Mouse (Mus musculus): ENCODE results near the gene Znrd1as. TPM values are rescaled to one million over a fixed set of nuclear protein-coding genes. Genes with fewer than 3 reads are reported as not detected.

The Znrd1as gene
- total RNA-seq, 2 experiments from 2014 or later = 16.1 to 17.2 TPM

DNA sequence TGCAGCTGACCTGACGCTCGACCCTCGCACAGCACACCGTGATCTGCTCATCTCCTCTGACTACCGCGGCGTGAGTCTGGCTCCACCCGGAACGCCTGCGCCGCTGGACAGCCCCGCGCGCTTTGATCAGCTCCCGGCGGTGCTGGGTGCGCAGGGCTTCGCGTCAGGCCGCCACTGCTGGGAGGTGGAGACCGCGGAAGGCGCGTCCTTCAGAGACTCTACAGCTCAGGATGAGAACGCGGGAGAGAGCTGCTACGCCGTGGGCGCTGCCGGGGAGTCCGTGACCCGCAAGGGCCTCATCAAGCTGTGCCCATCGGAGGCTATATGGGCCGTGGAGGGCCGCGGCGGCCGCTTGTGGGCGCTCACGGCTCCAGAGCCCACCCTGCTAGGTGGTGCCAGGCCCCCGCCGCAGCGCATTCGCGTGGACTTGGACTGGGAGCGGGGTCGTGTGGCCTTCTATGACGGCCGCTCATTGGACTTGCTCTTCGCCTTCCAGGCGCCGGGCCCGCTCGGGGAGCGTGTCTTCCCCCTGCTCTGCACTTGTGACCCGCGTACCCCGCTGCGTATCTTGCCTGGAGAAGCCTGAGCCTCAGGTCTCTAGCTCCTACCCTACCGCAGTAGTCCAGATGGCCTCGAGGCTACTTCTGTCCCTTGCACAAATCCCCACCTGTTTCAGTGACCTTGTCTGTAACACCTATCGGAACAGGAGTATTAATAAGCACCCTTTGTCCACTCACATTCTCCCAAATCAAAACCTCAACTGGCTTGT, 11.2 kb upstream of the Znrd1as start:
- intact Hi-C loops (cut with DNase I) = no loop called here
- DNase-seq = peak; percentile 17 to 34

DNA sequence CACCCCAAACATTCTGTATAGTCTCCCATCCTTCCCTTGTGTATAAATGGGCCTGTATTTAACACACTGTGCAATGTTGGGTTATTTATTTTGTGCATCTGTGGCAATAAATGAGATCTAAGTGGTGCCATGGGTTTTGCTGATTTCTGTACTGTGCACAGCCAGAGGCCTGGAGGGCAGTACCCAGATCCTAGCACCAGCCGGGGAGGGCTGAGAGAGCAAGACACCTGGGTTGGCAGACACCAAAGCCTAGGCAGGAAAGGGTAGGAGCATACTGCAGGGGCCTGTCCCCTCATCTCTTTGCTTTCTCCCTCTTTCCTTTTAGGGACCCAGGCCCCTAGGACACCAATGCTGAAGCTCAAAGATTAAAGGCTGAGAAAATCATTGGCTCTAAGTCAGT, 10.1 kb upstream of the Znrd1as start:
- DNase-seq = no peak
- intact Hi-C loops (cut with DNase I) = no loop called here

DNA sequence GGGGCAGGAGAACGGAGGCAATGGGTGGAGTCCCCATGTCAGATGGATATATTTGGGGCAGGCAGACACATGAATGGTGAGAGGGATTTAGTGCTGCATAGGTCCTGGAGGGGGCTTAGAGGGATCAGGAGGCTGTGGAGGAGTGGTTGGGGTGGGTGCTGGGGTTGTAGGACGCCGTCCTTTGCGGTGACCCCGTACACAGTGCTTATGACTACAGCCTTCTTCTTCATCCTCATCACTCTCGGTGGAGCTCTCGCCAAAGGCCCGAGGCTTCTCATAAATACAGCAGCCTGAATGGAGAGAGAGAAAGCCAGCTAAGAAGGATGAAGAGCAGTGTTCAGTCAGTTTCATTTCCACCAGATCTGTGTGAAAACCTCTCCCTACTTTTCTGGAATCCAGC, 9.1 kb upstream of the Znrd1as start:
- intact Hi-C loops (cut with DNase I) = no loop called here

DNA sequence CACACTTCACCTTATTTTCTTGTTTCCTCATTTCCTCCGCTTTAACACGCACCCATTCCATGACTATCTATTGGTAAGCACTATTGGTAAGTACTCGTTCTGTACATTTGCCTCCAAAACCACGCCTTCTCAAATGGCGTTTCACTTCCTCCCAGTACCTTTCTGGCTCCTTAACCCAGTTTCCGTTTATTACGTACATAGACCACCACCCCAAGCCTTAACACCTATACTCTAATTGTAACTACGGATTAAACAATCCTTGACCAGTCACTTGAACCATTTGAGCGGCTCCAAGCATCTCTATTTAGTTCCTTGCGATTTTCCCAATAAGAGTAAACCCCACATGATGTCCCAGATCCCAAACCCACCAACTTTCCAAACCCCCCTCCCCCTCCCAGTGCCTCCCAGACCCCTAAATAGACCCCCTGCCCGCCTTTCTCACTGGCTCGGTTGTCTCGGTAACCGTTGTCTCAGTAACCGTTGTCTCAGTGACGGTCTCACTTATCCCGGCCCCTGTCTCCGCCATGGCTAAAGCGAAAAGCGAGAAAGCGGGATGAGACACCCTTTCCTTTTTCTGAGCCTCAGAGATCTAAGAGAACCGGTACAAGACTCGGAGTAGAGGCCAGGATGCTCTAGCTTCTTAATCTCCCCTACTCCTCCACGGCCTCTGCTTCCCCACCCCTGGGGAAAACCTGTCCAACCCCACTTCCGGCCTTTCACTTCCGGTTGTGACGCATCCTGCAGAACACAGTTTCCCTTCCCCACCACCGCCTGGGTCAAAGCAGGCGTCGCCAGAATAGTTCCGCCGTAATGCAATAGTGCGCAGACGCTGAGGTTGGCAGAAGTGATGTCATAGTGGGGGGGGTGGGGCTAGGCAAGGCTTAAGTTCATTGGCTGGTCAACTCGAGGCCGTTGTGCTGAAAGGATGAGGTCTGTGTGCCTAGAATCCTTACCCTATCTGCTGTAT, 7.1 kb upstream of the Znrd1as start, which contains the start of gene Ppp1r11:
Ppp1r11 (minus strand) TSS at position 761 of the 967 bp plus-strand sequence.
- intact Hi-C loops (cut with DNase I) = no loop called here
- DNase-seq = peak; percentile 85 to 93

More for the DNA sequence above, 9.1 kb upstream of the Znrd1as start:
- DNase-seq = no peak

DNA sequence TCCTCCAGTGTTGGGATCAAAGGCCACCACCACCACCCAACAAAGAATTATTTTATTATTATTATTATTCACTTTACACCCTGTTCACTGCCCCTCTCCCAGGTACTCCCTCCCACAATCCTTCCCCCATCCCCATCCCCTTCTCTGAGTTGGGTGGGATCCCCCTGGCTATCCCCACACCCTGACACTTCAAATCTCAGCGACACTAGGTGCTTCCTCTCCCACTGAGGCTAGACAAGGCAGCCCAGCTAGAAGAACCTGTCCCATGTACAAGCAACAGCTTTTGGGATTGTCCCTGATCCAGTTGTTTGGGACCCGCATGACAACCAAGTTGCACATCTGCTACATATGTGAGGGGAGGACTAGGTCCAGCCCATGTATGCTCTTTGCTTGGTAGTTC, 5.8 kb upstream of the Znrd1as start:
- intact Hi-C loops (cut with DNase I) = no loop called here
- no peak for DNase-seq

DNA sequence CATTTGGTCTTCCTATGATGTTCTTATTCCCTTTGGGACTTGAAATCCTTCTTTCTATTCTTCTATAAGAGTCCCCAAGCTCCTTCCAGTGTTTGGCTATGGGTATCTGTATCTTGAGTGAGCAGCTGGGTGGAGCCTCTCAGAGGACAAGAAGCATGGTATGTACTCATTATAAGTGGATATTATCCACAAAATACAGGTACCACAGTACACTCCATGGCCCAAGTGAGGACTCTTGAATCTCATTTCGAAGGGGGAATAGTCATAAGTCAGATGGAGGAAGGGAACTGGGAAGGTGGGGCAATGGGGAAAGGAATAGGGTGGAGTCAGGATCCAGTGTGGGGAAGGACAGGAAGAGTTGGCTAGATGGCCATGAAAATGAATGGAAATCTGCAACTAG, 5.3 kb upstream of the Znrd1as start:
- DNase-seq = no peak
- intact Hi-C loops (cut with DNase I) = no loop called here

DNA sequence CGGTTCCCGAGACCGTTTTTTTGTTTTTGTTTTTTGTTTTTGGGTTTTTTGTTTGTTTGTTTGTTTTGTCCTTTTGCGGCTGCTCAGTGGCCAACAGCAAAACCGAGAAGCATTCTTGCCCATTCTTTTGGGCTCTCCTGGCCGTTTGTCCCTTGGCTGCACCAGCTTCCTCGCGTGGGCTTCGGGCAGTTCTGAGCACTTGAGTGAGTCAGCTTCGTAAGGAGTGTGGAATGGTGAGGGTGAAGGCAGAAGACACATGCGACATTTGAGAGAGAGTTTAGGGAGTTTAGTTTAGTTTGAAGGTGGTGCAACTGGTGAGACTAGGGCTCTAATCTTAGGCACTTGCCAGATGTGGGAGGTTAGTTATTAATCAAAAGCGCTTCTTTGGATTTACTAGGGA, 492 bp downstream of the Znrd1as start:
- intact Hi-C loops (cut with DNase I) = loop anchor here (5.0 kb wide), 1 partner anchor 122 kb away; the partner anchor contains the start of gene Trim26
- no peak for DNase-seq

DNA sequence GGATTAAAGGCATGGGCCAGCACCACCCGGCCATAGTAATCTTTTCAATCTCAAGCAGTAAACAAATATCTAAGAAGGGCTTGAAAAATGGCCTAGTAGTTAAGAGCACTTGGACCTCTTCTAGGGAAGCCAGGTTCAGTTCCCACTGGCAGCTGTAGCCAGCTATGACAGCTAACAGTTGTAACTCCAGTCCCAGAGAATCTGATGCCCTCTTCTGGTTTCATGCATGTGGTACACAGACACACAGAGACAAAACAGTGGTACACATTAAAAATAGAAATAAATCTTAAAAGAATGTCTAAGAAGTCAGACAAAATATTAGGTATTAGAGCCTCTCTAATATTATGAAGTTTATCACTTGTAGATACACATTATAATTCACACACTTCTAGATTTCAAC, 2.7 kb downstream of the Znrd1as start:
- intact Hi-C loops (cut with DNase I) = no loop called here
- no peak for DNase-seq

DNA sequence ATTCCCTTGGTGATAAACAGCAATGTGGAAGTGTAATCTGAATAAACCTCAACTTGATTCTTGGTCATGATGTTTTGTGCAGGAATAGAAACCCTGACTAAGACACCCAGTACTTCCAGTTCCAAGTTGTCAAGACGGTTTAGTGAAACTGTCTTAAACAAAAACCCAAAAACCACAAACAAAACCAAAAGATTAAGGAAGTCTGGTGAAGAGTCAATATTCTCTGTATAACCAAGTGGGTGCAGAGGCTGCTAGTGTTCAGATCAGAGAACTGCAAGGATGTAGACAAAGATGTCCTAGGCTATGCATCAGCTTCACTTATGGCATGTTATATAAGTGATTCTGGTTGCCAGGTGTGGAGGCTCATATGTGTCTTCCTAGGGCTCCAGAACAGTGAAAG, 8.5 kb downstream of the Znrd1as start:
- no peak for DNase-seq
- intact Hi-C loops (cut with DNase I) = no loop called here

DNA sequence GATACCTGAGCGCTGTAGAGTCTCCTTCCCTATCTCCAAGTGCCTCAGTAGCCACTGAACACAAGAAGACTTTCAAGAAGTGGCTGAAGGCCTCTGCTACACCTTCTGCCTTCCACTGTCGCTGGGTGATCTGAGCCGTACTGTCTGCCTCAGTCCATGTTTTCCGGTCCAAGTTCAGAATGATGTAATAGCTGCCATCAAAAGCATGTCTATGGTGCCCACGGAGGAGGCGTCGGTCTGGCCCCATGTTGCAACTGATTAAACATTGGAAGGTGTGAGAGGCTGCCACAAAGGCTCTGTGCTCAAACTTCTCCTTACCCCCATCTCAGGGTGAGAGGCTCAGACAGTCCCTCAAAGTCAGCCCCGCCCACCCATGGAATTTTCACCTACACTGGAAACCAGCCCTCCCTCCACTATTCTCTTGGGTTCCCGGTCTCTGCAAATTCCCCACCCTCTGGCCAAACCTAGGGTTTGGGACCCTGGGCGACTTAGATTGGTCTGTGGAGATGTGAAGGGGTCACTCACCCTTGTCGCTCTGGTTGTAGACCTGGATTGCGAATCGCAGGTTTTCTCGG, 12.0 kb downstream of the Znrd1as start:
- DNase-seq = no peak
- intact Hi-C loops (cut with DNase I) = no loop called here

DNA sequence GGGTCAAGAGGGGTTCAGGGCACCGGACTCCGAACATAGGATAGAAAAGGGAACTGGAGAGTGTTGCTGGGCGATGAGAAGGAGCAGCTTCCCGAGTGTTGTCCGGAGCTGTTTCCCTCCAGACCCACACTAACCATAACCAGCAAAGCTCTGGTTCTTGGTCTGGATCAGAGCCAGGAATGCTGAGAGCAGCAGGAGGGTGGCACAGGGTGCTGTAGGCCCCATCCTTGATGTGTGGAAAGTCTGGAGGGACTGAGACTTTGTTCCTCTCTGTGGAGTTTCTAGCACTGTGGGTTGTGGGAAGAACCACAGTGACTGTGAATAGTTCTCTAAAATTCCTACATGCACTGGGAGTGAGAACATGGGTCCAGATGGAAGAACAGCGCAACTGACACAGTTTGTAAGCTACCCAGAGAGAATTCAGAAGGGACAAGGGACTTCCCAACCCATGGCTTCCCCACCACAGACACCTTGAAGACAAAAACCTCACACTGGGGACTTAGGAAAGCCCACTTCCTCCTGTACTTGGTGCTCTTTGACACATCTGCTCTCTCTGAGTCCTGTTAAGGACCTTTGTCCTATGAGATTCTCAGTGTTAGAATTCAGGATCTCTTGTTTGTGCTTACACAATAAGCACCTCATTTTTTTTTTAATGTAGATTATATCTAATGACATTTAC, 12.9 kb downstream of the Znrd1as start:
- no peak for DNase-seq

DNA sequence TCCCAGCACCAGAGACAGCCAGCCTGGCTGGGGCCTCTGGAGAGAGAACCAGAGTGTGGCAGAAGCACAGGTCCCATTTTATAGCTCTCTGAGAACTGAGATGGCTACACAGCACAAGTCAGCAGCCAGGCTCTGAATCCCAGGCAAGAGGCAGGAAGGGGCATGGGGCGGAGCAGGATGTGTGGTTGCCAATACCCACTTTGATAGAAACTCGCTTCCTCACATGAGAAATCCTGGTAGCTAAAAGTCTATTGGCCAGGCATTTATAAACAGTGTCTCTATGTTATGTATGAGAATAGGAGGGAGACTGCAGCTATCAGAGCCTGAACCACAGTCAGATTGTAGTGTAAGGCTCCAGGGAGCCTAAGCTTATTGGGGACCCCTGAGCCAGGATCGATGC, 14.4 kb downstream of the Znrd1as start:
- intact Hi-C loops (cut with DNase I) = no loop called here
- no peak for DNase-seq

More for the DNA sequence above, 12.9 kb downstream of the Znrd1as start:
- intact Hi-C loops (cut with DNase I) = no loop called here

DNA sequence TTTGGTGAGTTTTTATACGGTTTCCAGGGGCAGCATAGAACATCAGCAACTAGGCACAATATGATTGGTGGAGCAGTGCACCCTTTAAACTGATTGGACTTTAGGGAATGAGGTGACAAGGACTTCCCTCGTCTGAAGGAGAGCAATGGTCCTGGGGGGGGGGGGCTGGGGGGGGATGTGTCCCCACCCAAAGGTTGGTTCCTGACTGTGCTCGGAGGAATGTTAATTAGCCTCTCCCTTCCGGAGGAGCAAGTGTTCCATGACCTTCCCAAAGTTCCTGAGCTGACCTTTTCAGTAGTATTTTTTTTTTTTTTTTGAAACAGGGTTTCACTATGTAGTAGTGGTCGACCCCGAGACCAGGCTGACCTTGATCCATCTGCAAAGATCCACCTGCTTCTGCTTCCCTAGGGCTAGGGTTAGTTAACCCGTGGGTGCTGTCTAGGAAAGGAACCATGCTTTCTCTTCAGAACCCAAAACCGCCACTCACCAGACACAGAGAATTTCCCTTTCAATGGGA, 14.9 kb downstream of the Znrd1as start:
- DNase-seq = no peak

DNA sequence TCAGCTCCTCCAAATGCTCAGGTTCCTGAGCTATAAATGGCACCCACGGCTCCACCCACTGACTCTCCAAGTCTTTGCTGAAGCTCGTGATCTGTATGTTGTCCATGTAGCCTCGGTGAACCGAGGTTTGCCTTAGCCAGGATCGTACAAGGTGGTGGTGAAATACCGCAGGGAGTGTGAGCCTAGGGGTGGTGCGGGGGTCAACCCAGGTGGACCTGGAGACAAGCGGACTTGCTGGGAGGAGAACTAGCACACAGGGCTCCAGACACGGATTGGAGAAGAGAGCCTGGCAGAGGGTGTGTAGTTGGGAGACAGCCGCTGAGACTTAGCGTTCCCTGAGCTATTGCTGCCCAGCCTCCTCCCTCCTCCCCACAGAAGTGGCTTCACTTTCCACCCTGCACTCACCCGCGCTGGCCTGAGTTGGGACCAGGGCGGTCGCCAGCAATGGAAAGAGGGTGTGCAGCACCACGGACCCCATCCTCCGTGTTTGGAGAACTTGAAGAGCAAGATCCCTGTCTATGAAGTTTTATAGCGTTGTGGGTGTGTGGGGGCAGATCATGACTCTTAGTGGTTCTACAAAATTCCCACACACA, 22.9 kb downstream of the Znrd1as start, which contains the start of gene 2410137M14Rik:
2410137M14Rik (minus strand) TSS at position 17 of the 593 bp plus-strand sequence.
- intact Hi-C loops (cut with DNase I) = no loop called here
- DNase-seq = peak in 1 of 2 experiments; percentile 18

More for the DNA sequence above, 14.9 kb downstream of the Znrd1as start:
- intact Hi-C loops (cut with DNase I) = no loop called here

DNA sequence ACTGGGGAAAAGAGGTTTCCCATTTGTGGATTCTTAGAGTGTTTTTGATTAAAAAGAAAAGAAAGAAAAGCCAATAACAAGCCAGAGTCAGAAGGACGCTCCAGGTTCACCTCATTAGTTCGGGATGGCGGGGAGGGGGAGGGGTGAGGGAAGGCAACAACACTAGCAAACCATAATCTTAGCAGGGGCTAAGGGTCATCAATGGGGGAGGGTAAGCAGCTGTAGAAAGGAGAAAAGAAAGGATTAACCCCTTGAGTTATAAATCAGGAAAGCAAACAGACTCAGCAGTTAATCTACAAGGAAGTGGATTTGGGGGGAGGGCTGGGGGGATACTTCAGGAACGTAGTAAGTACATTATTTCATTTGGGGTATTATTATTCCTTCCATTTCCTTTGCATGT, 23.5 kb downstream of the Znrd1as start:
- intact Hi-C loops (cut with DNase I) = no loop called here
- no peak for DNase-seq

DNA sequence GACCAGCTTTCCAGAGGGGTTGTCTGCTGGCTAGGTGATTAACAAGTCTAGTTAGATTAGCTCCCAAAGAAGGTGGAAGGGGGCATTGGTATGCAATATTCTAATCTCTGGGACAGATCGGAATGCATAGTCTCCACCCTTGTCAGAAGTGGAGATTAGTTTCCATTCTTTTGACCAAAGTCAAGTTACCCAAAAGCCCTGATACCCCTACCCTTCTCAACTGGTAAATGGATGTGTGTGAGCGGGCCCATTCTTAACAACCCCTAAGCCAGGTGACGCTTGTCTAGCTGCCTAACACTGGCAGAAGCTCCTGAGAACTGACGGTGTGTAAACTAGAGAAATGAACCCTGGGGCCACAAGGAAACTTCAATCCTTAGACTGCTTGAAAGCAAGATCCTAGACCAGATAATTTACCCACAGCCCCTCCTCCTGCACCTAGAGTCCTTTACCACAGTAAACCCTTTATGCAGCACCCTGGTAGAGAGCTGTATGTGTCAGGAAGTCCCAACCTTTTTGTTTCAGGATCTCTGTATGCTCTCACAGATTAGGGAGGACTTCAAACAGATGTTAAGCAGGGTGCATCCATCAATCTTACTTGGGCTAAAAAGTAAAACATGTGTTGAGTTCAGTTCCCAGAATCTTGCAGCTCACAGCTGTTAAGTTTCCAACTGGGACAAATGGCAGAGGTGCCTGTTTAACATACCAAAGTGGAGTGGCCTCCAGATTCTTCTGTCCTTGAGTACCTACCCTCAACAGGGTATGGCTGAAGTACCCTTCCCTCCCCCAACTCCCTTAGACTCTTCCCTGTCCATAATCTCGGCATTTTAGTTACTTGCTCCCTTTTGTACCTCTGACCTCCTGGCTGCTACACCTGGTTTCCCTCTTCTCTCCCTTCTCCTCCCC, 24.1 kb downstream of the Znrd1as start:
- intact Hi-C loops (cut with DNase I) = no loop called here

DNA sequence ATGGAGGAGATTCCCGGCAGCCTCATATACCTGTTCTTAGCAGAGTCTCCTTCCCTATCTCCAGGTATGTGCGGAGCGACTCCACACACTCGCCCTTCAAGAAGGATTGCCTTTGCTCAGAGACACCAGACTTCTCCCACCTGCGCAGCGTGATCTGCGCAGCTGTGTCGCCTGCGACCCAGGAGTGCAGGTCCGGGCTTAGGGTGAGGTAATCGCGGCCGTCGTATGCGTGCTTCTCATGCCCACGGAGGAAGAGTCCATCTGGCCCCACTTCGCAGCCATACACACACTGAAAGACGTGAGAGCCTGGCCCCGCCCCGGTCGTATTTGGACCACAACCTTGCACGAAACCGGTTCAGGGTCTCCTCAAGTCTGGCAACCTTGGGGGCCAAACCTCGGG, 30.1 kb downstream of the Znrd1as start:
- DNase-seq = no peak
- intact Hi-C loops (cut with DNase I) = no loop called here

More for the DNA sequence above, 24.1 kb downstream of the Znrd1as start:
- no peak for DNase-seq

DNA sequence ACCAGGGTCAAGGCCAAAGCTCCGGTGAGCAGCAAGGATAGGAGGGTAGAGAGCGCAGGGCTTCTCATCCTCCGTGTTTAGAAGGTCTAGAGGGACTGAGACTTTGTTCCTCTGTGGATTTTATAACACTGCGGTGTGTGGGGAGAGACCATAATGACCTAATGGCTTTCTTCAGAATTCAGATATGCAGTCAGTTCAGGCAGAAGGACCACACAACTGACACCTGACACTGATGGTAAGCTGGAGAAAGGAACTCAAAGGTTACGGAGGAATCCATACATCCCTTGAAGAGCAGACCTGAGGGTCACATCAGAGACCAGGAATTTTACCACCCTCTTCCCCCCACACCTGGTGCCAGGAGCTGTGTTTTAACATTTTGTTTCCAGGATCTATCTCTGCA, 31.0 kb downstream of the Znrd1as start, which contains the start of gene H2-M5:
H2-M5 (minus strand) TSS at position 101 of the 400 bp plus-strand sequence.
- intact Hi-C loops (cut with DNase I) = no loop called here
- no peak for DNase-seq
